Mouse (Mus musculus) lung, postnatal 14 days (tissue): ENCODE results near the gene Mlx.

ENCODE experiments used
- DNase-seq: peaks from one replicate; pipeline ENCODE4 v3.0.0; 2021

Gene Mlx

GRCm38 (mm10) chr11:101066549-101067412 lies 20.3 kb upstream of the Mlx start:
- peak; percentile 89 for DNase-seq

- DNase-seq: peak; percentile 96
These were observed 17.5 kb upstream of the Mlx start, which contains the start of gene Naglu for GRCm38 (mm10) chr11:101069391-101070188. Naglu (plus strand) TSS chr11:101070012.

GRCm38 (mm10) chr11:101070189-101070527 lies 16.9 kb upstream of the Mlx start:
- no peak for DNase-seq

GRCm38 (mm10) chr11:101070987-101071386 lies 16.1 kb upstream of the Mlx start:
- no peak for DNase-seq

- DNase-seq: no peak
These were observed 15.2 kb upstream of the Mlx start for GRCm38 (mm10) chr11:101071810-101072428.

GRCm38 (mm10) chr11:101078121-101078520 lies 9.0 kb upstream of the Mlx start, which contains the start of gene Hsd17b1:
Hsd17b1 (plus strand) TSS chr11:101078411.
- no peak for DNase-seq

- DNase-seq: no peak
These were observed 7.3 kb upstream of the Mlx start for GRCm38 (mm10) chr11:101079746-101080145.

GRCm38 (mm10) chr11:101080421-101080820 lies 6.7 kb upstream of the Mlx start:
- DNase-seq: no peak

GRCm38 (mm10) chr11:101081659-101082058 lies 5.4 kb upstream of the Mlx start:
- DNase-seq: no peak

- DNase-seq: peak; percentile 85
These were observed 4.6 kb upstream of the Mlx start, which contains the start of gene Coasy for GRCm38 (mm10) chr11:101082208-101083082. Coasy (plus strand) TSS chr11:101082565.

GRCm38 (mm10) chr11:101083083-101083697 lies 3.9 kb upstream of the Mlx start:
- no peak for DNase-seq

- DNase-seq: no peak
These were observed 2.8 kb upstream of the Mlx start for GRCm38 (mm10) chr11:101084246-101084645.

GRCm38 (mm10) chr11:101084811-101085210 lies 2.3 kb upstream of the Mlx start:
- DNase-seq: no peak

GRCm38 (mm10) chr11:101085617-101086322 lies 1.3 kb upstream of the Mlx start:
- DNase-seq: no peak

GRCm38 (mm10) chr11:101086323-101086674 lies 778 bp upstream of the Mlx start:
- DNase-seq: no peak

- no peak for DNase-seq
These were observed 592 bp downstream of the Mlx start for GRCm38 (mm10) chr11:101087682-101088055.

GRCm38 (mm10) chr11:101089931-101090330 lies 2.9 kb downstream of the Mlx start:
- DNase-seq: no peak

- no peak for DNase-seq
These were observed 7.8 kb downstream of the Mlx start for GRCm38 (mm10) chr11:101094930-101095313.

- DNase-seq: peak; percentile 95
These were observed 8.4 kb downstream of the Mlx start, which contains the start of gene Psmc3ip for GRCm38 (mm10) chr11:101095314-101096024. Psmc3ip (minus strand) TSS chr11:101095436.

GRCm38 (mm10) chr11:101098231-101098630 lies 11.2 kb downstream of the Mlx start:
- DNase-seq: no peak

- no peak for DNase-seq
These were observed 15.9 kb downstream of the Mlx start for GRCm38 (mm10) chr11:101103011-101103410.
